Mouse (Mus musculus) T-helper 2 cell (primary cell): ENCODE measurements around the gene Abl2.
"Not testable (repeated sequence)": the region's sequence is repeated elsewhere in the genome, so short reads cannot be mapped to it uniquely, and the experiment has no call there.

Experiments used
- in situ Hi-C: fragments of 300-600 bp; cut with MboI, MseI; formaldehyde crosslinking; loops from one replicate; pipeline ENCODE4 v1.15.1; 2025; ENCODE audit warnings: high pct_unique_total_duplicates

The Abl2 gene

DNA sequence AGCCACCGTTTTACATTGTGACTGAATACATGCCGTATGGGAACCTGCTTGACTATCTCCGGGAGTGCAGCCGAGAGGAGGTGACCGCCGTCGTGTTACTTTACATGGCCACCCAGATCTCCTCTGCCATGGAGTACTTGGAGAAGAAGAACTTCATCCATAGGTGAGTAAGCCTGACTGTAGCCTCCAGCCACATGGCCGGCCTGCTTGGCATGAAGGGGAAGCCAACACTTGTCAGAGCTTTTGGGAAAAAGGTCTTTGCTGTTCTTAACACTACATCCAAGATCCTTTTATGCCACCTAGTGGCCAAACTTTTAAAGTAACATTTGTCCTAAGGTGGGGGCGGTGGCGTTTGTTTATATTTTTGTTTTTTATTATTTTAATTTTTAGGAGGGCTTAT is 74.5 kb downstream of the Abl2 start:
- in situ Hi-C loops: loop anchor here (5.0 kb wide), 1 partner anchor 39 kb away; the partner anchor contains the start of gene Tor3a

DNA sequence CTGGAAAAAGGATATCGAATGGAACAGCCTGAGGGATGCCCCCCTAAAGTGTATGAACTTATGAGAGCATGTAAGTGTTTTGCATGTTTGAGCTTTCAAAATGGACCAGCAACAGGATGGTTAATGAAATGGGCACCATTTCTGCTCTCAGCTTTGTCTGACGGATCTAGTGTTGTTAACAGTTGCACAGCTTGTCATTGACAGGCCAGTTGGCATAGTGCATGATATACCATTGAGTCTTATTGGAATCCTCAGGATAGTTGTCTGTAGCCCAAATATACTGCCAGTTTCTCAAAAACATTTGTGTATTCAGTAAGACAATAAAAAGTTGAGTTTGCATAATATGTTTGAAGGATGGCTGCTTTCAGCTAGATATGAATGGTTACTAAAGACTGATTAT is 76.6 kb downstream of the Abl2 start:
- in situ Hi-C loops: no loop called here

- in situ Hi-C loops: no loop called here
These were observed 80.9 kb downstream of the Abl2 start for GRCm38 (mm10) chr1:156639455-156639854.

DNA sequence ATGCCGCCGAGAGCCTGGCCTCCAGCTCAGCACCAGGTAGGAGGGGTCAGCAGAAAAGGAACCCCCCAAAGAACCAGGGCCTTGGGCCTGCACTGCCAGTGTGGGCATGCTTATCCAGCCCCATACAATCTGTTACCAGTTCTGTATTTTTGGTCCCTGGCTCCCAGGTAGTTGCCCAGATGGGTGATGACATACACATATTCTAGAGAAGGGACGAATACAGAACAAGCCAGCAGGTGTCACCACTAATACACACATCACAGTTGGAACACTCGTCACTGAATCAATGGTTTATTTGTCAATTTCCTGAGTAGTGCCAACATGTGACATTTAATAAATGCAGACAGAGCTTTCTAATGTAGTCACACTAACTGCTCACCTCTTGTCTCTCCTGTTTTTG is 82.0 kb downstream of the Abl2 start:
- in situ Hi-C loops: no loop called here

DNA sequence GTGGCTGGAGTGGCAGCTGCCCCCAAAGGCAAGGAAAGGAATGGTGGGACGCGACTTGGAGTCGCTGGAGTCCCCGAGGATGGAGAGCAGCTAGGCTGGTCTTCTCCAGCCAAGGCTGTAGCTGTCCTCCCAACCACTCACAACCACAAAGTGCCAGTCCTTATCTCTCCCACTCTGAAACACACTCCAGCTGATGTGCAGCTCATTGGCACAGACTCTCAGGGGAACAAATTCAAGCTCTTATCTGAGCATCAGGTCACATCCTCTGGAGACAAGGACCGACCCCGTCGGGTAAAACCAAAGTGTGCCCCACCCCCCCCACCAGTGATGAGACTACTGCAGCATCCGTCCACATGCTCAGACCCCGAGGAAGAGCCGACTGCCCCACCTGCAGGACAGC is 83.2 kb downstream of the Abl2 start:
- in situ Hi-C loops: no loop called here

- in situ Hi-C loops: no loop called here
These were observed 84.2 kb downstream of the Abl2 start for GRCm38 (mm10) chr1:156642813-156643212.

DNA sequence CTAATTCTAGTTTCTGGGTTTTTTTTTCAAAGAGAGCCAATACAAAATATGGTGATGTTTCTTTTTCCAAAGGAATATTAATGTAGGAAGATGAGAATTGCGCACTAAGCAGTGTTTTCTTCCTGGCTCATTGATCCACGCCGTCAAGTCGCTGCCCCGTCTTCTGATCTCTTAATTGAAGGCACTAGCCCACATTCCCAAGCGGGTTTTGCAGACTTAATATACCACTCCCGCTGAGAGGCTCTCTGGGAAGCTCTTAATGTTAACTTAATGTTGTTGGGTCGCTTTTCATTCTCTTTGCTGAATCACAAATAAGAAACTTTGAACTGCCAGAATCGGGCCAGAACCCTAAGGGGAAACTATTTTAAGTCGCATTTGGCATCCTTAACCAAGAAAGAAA is 85.5 kb downstream of the Abl2 start:
- in situ Hi-C loops: no loop called here

DNA sequence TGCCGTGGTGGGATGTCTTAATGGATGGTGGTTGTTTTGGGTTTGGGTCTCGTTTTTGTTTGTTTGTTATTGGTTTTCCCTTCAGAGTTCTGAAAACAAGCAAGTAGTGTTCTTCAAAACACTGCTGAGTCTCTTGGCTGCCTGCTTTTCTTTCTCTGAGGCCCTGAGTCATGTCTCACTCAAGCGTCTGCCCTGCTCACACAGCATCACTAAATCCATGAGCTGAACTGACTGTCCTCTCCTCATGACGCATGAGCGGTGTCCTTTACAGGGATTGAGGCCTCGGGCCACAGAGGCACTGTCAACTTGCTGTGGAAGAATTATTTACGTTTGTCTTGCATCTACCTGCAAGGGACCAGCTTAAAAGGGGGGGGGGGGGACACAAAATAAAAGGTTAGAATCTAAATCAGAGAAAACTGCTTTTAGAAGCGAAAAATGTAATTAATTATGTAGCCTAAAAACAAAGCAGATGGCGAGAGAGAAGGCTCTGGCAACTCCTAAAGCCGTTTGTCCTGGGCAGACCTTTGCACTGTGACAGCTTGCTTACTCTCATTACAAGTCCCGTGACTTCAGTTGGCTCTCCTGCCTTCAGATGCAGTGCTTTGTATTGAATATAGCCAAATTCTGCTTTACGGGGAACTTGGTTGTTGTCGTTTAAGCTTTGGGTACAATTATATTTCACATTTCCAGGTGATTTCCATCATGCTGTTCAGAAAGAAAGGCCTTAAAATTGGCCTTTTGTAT is 86.4 kb downstream of the Abl2 start:
- in situ Hi-C loops: no loop called here

DNA sequence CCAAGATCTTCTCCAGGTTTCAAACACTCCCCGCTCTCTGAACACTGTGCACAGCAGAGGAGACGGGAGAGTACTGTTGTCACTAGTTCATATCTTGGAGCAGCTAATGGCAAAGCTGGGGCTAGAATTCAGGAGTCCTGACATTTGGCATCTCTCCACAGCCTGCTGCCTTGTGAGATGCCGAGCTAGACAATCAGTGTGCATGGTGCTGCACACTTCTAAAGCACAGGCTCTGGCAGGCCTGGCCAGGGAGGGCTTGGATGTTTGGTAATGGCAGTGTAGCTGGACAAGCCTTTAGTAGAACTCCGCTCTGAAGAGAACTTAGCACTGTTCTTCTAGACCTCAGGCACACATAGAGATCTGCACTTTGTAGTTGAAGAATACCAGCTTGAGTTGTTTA is 87.4 kb downstream of the Abl2 start:
- in situ Hi-C loops: no loop called here

DNA sequence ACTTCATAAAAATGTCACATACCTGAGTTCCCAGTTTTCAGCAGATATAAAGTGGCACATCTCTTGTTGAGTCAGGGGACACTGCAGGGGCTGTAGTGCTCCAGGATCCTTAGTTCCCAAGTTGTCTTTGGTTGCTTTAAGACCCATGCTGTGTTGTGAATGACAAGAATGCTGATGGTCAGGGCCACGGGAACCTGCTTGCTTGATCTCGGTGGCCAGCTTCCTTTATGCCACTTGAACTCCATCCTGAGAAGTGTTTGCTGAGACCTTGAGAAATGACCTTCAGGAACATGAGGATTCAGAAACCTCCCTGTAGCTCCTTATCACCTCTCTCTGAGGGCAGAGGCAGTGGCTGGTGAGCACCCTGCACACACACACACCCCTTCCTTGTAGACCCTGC is 90.1 kb downstream of the Abl2 start:
- in situ Hi-C loops: no loop called here

DNA sequence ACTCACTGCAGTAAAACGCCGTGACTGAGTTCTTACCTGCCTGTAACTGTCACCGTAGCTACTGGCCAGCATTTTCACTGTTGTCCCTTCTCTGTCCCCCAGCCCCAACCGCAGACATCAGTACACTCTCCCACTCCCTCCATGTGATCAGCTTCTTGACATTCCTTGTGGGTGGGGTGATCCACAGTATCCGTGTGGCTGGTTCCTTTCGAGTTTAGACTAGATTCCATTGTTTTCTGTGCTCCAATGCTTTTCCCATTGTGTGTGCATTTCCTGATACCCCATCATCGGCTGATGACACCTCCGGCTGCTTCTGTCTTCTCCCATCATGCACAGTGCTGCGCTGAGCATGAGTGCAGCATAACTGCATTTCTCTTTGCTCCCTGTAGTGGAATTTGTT is 92.0 kb downstream of the Abl2 start:
- in situ Hi-C loops: no loop called here

DNA sequence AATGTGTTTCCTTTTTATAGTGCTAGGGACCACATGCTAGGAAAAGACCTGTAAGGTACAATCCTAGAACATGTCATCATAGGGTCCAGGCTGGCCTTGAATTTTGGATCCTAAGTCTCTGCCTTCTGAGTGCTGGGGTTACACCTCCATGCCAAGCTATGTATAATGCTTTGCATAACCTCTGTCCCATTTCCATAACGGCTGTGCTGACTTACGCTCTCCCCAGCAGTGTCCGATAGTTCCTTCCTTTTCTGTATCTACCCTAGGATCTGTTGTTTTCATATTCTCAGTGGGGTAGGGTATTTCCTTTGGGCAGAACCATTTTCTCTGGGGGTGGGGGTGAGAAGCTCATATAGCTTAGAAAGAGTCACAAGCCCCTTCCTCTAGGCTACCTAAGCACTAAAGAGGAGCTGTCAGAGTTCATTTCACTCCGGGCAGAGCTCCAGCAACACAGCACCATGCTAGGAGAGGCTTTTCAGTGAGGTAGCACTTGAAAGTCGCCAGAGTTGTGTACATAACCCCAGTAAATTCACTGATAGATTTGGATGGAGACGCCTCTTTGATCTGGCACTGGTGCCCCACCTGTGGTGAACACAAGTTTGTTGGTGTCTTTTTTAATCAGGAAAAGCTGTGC is 93.7 kb downstream of the Abl2 start:
- in situ Hi-C loops: no loop called here

DNA sequence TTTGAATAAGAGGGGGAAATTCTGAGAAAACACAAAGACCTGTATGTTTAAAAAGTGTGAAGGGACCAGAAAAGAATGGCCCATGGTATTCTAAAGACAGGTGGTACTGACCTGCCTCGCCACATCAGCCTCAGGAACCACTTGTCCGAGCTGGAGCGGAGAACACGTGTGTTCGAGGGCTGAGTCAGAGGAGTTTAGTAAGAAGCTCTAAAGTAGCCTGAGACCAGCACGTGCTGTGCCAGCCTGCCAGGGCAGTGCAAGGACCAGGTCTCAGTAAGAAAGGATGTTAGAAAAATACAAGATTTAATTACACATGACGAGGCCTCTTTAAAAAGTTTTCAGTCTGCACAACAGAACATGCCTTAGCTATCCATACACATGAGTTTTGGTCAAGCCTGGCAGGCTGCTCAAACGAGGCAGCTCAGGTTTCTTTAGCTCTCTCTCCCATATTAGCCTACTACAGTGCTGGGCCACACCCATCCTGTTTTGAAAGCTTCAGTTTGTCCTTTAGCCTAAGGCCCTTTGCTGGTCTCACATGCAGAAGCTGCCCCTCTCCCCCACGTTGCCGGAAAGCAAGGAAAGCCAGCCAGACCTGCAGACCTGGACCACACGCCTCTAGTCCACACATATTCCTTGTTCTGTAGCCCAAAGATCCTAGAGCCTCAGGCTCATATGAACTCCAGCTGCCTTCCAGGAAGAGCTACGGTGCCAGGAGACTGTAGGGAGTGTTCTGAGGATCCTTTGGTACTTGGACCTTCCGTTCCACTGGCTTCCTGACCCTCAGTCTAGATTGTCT is 96.3 kb downstream of the Abl2 start:
- in situ Hi-C loops: no loop called here

- in situ Hi-C loops: no loop called here
These were observed 98.9 kb downstream of the Abl2 start for GRCm38 (mm10) chr1:156657523-156657922.

DNA sequence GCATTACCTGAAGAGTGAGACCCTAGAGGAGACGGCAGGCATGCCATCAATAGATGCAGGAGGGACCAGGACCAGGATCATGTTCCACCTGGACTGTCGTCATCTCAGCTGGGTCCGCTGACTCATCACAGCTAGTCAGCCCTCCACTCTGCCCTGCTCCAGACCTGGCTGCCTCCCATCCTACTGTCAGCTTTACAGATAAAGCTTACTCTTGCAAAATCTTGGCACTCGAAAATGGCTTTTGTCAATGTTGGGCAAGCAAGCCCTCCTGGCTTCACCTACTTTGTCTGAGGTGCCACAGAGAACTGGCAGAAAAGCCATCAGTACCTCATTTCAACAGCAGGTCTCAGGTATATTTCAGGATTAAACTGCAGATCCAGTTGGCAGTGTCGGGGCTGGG is 100.1 kb downstream of the Abl2 start:
- in situ Hi-C loops: no loop called here

- in situ Hi-C loops: no loop called here
These were observed 101.5 kb downstream of the Abl2 start for GRCm38 (mm10) chr1:156659906-156660659.

- in situ Hi-C loops: not testable (repeated sequence)
These were observed 102.2 kb downstream of the Abl2 start for GRCm38 (mm10) chr1:156660660-156661236.

DNA sequence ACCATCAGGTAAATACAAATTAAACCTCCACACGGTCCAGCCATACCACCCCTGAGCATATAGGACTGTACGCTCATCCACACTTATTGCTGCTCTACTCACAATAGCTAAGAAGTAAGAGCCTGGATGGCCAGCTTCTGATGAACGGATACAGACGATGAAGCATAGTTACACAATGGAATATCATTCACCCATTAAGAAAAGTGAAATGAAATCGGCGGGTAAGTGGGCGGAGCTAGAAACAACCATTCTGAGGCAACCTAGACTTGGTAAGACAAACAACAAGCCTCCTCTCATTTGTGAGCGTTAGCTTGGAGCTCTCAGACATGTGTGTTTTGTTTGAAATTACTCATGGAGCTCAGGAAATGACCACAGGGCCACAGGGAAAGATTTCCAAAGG is 107.2 kb downstream of the Abl2 start:
- in situ Hi-C loops: no loop called here

GRCm38 (mm10) chr1:156667141-156667926 is 108.7 kb downstream of the Abl2 start:
- in situ Hi-C loops: no loop called here

- in situ Hi-C loops: no loop called here
These were observed 110.0 kb downstream of the Abl2 start for GRCm38 (mm10) chr1:156668602-156669001.
